Mouse (Mus musculus) thymus, postnatal 10 days (tissue): ENCODE data around the gene Rad18.
"Not testable (repeated sequence)": the region's sequence is repeated elsewhere in the genome, so short reads cannot be mapped to it uniquely, and the experiment has no call there.

ENCODE experiments used
- DNase-seq, 2 experiments: peaks; one replicate each; pipeline ENCODE4 v3.0.0; 2021; ENCODE audit warnings: low spot score in 2 of 2

The Rad18 gene

GRCm38 (mm10) chr6:112696056-112696950 is at the start of gene Rad18:
Gene Rad18 (minus strand): TSS chr6:112696686.
- DNase-seq = peak; percentile 69 to 73

- no peak for DNase-seq
Measured at GRCm38 (mm10) chr6:112742297-112742696, 45.8 kb upstream of the Rad18 start.

GRCm38 (mm10) chr6:112741766-112742165 is 45.3 kb upstream of the Rad18 start:
- no peak for DNase-seq

GRCm38 (mm10) chr6:112739635-112740034 is 43.1 kb upstream of the Rad18 start:
- DNase-seq = no peak

GRCm38 (mm10) chr6:112738924-112739323 is 42.4 kb upstream of the Rad18 start:
- DNase-seq = no peak

- no peak for DNase-seq
Measured at GRCm38 (mm10) chr6:112736471-112736870, 40.0 kb upstream of the Rad18 start.

GRCm38 (mm10) chr6:112735054-112735453 is 38.6 kb upstream of the Rad18 start:
- DNase-seq = no peak

- DNase-seq = no peak
Measured at GRCm38 (mm10) chr6:112733942-112734341, 37.5 kb upstream of the Rad18 start.

GRCm38 (mm10) chr6:112732434-112732833 is 35.9 kb upstream of the Rad18 start:
- DNase-seq = no peak

- DNase-seq = no peak
Measured at GRCm38 (mm10) chr6:112731386-112731785, 34.9 kb upstream of the Rad18 start.

- DNase-seq = peak in 1 of 2 experiments; percentile 18
Measured at GRCm38 (mm10) chr6:112728760-112729422, 32.4 kb upstream of the Rad18 start.

- no peak for DNase-seq
Measured at GRCm38 (mm10) chr6:112725468-112725867, 29.0 kb upstream of the Rad18 start.

GRCm38 (mm10) chr6:112720409-112721080 is 24.1 kb upstream of the Rad18 start:
- DNase-seq = no peak

- no peak for DNase-seq
Measured at GRCm38 (mm10) chr6:112719983-112720382, 23.5 kb upstream of the Rad18 start.

- peak; percentile 7 to 34 for DNase-seq
Measured at GRCm38 (mm10) chr6:112717168-112717567, 20.7 kb upstream of the Rad18 start.

GRCm38 (mm10) chr6:112713951-112714350 is 17.5 kb upstream of the Rad18 start:
- no peak for DNase-seq

GRCm38 (mm10) chr6:112702296-112702695 is 5.8 kb upstream of the Rad18 start:
- not testable (repeated sequence) for DNase-seq

GRCm38 (mm10) chr6:112700392-112700791 is 3.9 kb upstream of the Rad18 start:
- peak in 1 of 2 experiments; percentile 26 for DNase-seq

- no peak for DNase-seq
Measured at GRCm38 (mm10) chr6:112699115-112699514, 2.6 kb upstream of the Rad18 start.

- no peak for DNase-seq
Measured at GRCm38 (mm10) chr6:112694492-112694891, 2.0 kb downstream of the Rad18 start.

- no peak for DNase-seq
Measured at GRCm38 (mm10) chr6:112691523-112691922, 5.0 kb downstream of the Rad18 start.

GRCm38 (mm10) chr6:112688033-112688432 is 8.5 kb downstream of the Rad18 start:
- no peak for DNase-seq
